Mouse (Mus musculus): ENCODE results near the gene Lag3.

DNA sequence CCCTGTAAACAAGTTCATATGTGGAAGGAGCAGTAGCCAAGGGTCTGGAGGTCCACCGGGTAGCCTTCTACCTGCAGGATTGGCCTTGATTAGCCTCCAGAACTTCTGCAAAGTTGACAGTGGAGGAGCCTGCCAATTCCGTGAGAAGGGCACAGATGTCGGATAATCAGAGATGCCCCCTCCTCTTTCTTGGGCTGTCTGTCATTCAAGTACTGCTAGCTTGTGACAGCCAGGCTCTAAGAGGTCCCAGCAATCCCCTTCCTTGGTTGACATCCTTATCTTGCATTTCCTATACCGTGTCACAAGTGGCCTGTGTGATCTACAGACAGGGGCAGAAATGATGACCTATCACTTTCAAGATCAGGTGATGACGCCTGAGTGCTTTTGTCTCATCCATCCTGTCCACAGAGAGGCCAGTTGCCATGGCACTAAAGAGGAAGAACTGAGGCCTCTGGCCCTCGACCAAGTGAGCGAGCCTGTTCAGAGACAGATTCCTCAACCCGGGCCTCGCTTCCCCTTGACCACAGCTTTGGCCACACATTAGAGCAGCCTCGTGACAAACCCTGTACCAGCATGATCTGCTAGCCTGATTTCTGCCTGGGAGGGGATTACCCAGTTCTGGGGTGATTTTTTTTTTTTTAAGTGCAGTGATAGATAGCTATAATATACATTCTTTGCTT, 10.6 kb downstream of the Lag3 start:
- TF ChIP-seq POLR2A (IDR thresholded peaks at IDR 0.05; ENCODE audit: borderline replicate concordance, control insufficient read depth, low read depth, low read length) (no peak), CTCF (IDR thresholded peaks at IDR 0.05; ENCODE audit: control insufficient read depth, insufficient read depth, low read length) (no peak)

All from bone marrow, adult 2 months (tissue).